Mouse (Mus musculus) stomach, embryonic 16.5 days (tissue): Measurements from ENCODE around the gene Slc7a4. TPM values are rescaled to one million over a fixed set of nuclear protein-coding genes. Genes with fewer than 3 reads are reported as not detected.
"Not testable (repeated sequence)": the region's sequence is repeated elsewhere in the genome, so short reads cannot be mapped to it uniquely, and the experiment has no call there.

ENCODE experiments used
- ATAC-seq: fragments of 200-750 bp; cut with Nextera tagmentation; 2 replicates; pipeline ENCODE4 v1.8.0; 2017; ENCODE audit warnings: moderate number of reproducible peaks, moderate TSS enrichment; ENCODE audit not compliant: insufficient read depth, low FRiP score
- H3K27ac ChIP-seq: fragments of 300-500 bp; sonication (generic); 2 replicates; pipeline ENCODE4 v1.5.1; 2014; ENCODE audit warnings: low read length
- H3K27me3 ChIP-seq: fragments of 300-500 bp; sonication (generic); 2 replicates; pipeline ENCODE4 v1.6.1; 2014; ENCODE audit warnings: low read length, control low read depth, mixed read lengths; ENCODE audit not compliant: control insufficient read depth, insufficient read depth
- H3K36me3 ChIP-seq: fragments of 300-500 bp; sonication (generic); 2 replicates; pipeline ENCODE4 v1.6.1; 2014; ENCODE audit warnings: low read length; ENCODE audit not compliant: control insufficient read depth, insufficient read depth
- H3K4me1 ChIP-seq: fragments of 300-500 bp; sonication (generic); 2 replicates; pipeline ENCODE4 v1.6.1; 2014; ENCODE audit warnings: low read length, control low read depth, mixed read lengths; ENCODE audit not compliant: control insufficient read depth, insufficient read depth
- H3K4me2 ChIP-seq: fragments of 300-500 bp; sonication (generic); 2 replicates; pipeline ENCODE4 v1.6.1; 2014; ENCODE audit warnings: low read depth, low read length, mixed read lengths
- H3K4me3 ChIP-seq: fragments of 300-500 bp; sonication (generic); replicated peaks from 2 replicates; pipeline ENCODE4 v1.5.1; 2014; ENCODE audit warnings: mild to moderate bottlenecking, low read length
- H3K9ac ChIP-seq: fragments of 300-500 bp; sonication (generic); 2 replicates; pipeline ENCODE4 v1.6.1; 2014; ENCODE audit warnings: low read length
- H3K9me3 ChIP-seq: fragments of 300-500 bp; sonication (generic); replicated peaks from 2 replicates; pipeline ENCODE4 v1.6.1; 2016; ENCODE audit warnings: low read length, control low read depth; ENCODE audit not compliant: control insufficient read depth
- WGBS: fragments of 180-500 bp; shearing (Covaris S2); extraction: QIAGEN DNeasy Blood & Tissue Kit; methylation state at CpG from one replicate; pipeline ENCODE4 v1.1.7; 2014; 5-methylcytosine and 5-hydroxymethylcytosine counted together
- polyA plus RNA-seq: library from polyadenylated mRNA; unstranded; fragments of >200 nt; fragmentation: Nextera tagmentation; extraction: Ambion mirVana; gene quantifications from 2 replicates; pipeline ENCODE4 v1.2.1, GENCODE M21; 2015

Slc7a4 gene
- polyA plus RNA-seq, 1 experiment from 2014 or later = 26.6 TPM

DNA sequence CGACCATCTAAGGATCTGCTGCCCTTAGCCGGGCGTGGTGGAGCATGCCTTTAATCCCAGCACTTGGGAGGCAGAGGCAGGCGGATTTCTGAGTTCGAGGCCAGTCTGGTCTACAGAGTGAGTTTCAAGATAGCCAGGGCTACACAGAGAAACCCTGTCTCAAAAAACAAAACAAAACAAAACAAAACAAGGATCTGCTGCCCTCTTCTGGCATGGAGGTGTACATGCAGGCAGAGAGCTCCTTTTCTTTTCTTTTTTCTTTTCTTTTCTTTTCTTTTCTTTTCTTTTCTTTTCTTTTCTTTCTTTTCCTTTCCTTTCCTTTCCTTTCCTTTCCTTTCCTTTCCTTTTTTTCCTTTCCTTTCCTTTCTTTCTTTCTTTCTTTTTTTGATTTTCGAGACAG lies 31.7 kb upstream of the Slc7a4 start:
- H3K27me3 ChIP-seq, H3K4me3 ChIP-seq, H3K27ac ChIP-seq, H3K9ac ChIP-seq, H3K4me2 ChIP-seq, H3K9me3 ChIP-seq, H3K36me3 ChIP-seq, H3K4me1 ChIP-seq, ATAC-seq: not testable (repeated sequence)
- 89% methylated on average over 6 of the region's 6 CpGs for WGBS

DNA sequence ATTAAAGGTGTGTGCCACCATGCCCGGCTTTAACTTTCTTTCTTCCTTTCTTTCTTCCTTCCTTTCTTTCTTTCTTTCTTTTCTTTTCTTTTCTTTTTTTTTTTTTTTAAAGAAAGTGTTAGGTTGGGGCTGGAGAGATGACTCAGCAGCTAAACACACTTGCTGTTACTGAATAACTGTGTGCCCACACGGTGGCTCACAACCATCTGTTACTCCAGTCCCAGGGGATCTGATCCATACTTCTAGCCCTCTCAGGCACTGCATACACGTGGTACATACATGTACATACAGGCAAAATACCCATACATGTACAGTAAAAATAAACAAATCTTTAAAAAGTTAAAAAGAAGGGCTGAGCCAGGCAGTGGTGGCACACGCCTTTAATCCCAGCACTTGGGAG lies 28.4 kb upstream of the Slc7a4 start:
- 68% methylated on average over 4 of the region's 4 CpGs for WGBS
- no peak overlapping the region for H3K4me2 ChIP-seq
- ATAC-seq = no peak
- H3K36me3 ChIP-seq = no peaks in the 10 kb centered on the region
- no peaks in the 10 kb centered on the region for H3K4me1 ChIP-seq
- no peak overlapping the region for H3K27ac ChIP-seq
- H3K9ac ChIP-seq = no peak overlapping the region
- no peak overlapping the region for H3K4me3 ChIP-seq
- H3K27me3 ChIP-seq = no peaks in the 10 kb centered on the region
- 0 out of 2 replicates have a peak, but pooled peaks cover 3% of the 10 kb centered on the region for H3K9me3 ChIP-seq

DNA sequence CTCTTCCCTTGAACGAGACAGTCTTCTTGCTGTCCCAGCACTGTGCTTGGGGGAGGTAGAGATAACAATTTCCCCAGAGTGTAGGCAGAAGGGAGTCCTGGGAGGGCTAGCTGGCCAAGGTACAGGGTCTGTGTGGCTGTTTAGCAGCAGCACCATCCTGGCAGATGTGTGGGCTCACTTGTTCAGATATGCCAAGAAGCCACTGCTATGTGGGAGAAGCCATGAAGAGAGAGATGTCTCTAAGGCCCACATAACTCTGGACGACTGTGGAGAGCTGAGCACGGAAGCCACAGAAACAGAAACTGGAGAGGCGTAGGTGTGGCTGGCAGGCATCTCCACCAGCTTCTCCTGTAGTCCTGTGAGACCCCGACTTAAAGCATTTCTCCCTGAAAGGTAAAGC lies 22.7 kb upstream of the Slc7a4 start:
- Histone ChIP-seq H3K27ac (no peak overlapping the region), H3K36me3 (no peaks in the 10 kb centered on the region), H3K27me3 (no peaks in the 10 kb centered on the region), H3K4me3 (no peak overlapping the region), H3K9ac (no peak overlapping the region), H3K9me3 (0 out of 2 replicates have a peak, but pooled peaks cover 3% of the 10 kb centered on the region), H3K4me2 (no peak overlapping the region), H3K4me1 (no peaks in the 10 kb centered on the region)
- 81% methylated on average over 5 of the region's 5 CpGs for WGBS
- no peak for ATAC-seq

DNA sequence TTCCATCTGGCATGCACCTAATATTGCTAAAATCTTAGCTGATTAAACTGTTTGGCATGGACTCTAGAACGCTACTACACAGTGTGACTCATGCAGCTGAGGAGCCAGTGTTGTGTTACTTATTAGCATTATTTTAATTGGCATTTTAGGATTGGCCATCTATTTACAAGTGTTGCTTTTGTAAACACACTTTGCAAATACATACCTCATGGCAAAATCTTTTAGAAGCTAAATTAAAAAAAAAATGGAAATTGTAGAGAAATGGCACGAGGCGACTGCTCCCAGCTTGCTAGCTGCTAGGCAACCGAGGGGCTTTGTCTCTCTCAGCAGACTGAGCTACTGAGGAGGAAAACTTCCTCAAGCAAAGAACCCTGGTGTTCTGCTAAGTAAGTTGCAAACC lies 21.9 kb upstream of the Slc7a4 start:
- H3K36me3 ChIP-seq = no peaks in the 10 kb centered on the region
- no peak for ATAC-seq
- 0 out of 2 replicates have a peak, but pooled peaks cover 3% of the 10 kb centered on the region for H3K9me3 ChIP-seq
- no peaks in the 10 kb centered on the region for H3K4me1 ChIP-seq
- H3K27ac ChIP-seq = no peak overlapping the region
- no peak overlapping the region for H3K4me2 ChIP-seq
- H3K9ac ChIP-seq = no peak overlapping the region
- 63% methylated on average over 4 of the region's 4 CpGs for WGBS
- H3K27me3 ChIP-seq = no peaks in the 10 kb centered on the region
- H3K4me3 ChIP-seq = no peak overlapping the region

DNA sequence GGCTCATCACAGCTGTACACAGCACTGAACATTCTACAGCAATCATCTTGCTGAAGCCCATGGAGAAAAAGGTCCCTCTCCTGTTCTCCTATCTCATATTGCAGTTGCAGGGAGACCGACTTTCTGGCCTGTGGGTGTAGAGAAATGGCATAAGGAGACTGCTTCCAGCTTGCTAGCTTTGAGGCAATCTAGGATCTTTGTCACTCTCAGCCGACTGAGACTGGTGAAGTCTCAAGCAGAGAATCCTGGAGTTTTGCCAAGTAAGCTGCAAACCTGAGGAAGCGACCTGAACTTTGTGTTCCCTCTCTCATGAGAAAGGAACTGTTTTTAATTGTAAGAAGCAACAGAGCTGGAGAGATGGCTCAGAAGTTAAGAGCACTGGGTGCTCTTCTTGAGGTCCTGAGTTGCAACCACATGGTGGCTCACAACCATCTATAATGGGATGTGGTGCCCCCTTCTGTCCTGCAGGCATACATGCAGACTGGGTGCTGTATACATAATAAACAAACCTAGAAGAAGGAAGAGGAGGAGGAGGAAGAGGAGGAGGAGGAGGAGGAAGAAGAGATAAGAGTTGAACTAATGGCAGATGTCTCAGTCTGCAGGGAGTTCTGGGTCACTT lies 18.0 kb upstream of the Slc7a4 start:
- WGBS = 54% methylated on average over 3 of the region's 3 CpGs

DNA sequence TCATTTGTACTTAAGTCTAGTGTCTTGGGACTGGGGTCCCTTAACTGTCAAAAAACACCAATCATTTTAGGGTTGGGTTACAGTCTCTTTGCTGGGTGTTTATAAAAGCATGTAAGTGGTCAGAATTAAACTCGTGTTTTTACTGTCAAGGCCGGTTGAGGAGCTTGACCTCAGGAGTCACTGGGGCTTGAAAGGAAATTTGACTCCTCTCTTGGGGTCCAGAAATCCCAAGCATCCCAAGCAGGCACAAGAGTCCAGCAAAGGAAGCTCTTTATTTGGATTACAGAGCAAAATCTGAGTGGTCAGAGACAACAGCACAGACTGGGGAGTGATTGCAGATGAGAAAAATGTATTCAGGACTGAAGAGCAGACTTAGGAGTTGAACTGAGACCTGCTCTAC lies 7.7 kb upstream of the Slc7a4 start:
- no peak overlapping the region for H3K4me2 ChIP-seq
- H3K36me3 ChIP-seq = no peaks in the 10 kb centered on the region
- no peak for ATAC-seq
- H3K27ac ChIP-seq = no peak overlapping the region
- H3K4me1 ChIP-seq = no peaks in the 10 kb centered on the region
- H3K27me3 ChIP-seq = no peaks in the 10 kb centered on the region
- H3K9me3 ChIP-seq = no peaks in the 10 kb centered on the region
- H3K9ac ChIP-seq = no peak overlapping the region
- 23% methylated on average over 2 of the region's 2 CpGs for WGBS
- H3K4me3 ChIP-seq = no peak overlapping the region

More for the DNA sequence above, 18.0 kb upstream of the Slc7a4 start:
- Histone ChIP-seq H3K9me3 (no peaks in the 10 kb centered on the region), H3K27me3 (no peaks in the 10 kb centered on the region), H3K27ac (no peak overlapping the region), H3K4me3 (no peak overlapping the region), H3K4me2 (no peak overlapping the region), H3K36me3 (no peaks in the 10 kb centered on the region), H3K9ac (no peak overlapping the region), H3K4me1 (no peaks in the 10 kb centered on the region)
- ATAC-seq = no peak

DNA sequence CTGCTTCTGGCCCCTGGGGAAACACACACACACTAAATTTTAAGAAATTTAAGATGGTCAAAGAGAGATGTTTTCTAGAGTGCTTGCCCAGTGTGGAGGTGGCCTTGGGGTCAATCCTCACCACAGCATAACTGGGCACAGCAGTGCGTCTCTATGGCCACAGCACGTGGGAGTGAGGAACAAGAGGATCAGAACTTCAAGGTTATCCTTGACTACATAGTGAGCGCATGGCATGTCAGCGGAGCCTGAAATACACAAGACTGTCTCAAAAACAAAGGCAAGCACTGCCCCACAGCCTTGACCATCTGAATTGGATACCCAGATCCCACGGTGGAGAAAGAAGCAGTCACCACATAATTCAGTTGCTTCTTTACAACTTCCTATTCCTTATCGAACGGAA lies 1.5 kb upstream of the Slc7a4 start:
- Histone ChIP-seq H3K4me3 (no peak overlapping the region), H3K4me1 (no peaks in the 10 kb centered on the region), H3K36me3 (no peaks in the 10 kb centered on the region), H3K27ac (no peak overlapping the region), H3K4me2 (no peak overlapping the region), H3K9ac (no peak overlapping the region), H3K9me3 (no peaks in the 10 kb centered on the region), H3K27me3 (no peaks in the 10 kb centered on the region)
- ATAC-seq = no peak
- 87% methylated on average over 7 of the region's 7 CpGs for WGBS

DNA sequence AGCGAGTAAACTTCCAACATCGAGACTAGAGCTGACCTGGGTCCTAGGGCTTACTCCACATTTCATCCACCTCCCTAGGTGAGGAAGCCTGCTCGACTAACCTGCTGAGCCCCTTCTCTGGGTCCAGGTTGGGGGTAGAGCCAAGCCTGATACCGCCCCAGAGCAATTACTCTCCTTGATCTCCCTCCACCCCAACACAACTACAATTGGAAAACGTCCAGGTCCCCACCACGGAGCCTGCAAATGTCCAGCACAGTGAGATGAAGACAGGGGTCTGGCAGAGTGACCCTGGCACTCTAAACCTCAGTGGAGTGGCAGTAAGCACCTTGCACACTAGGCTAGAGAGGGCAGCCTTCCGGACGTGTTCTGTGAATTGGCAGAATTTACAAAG lies 6.2 kb downstream of the Slc7a4 start:
- WGBS = 21% methylated on average over 8 of the region's 8 CpGs
- peaks cover 11% of the 10 kb centered on the region for H3K4me1 ChIP-seq
- H3K4me2 ChIP-seq = peak overlapping the region; percentile 88
- H3K4me3 ChIP-seq = peak overlapping the region; percentile 66
- no peaks in the 10 kb centered on the region for H3K27me3 ChIP-seq
- H3K36me3 ChIP-seq = no peaks in the 10 kb centered on the region
- H3K27ac ChIP-seq = 0 out of 2 replicates have a peak overlapping the region, but pooled peaks have one; percentile 51
- no peak for ATAC-seq
- H3K9ac ChIP-seq = peak overlapping the region; percentile 79
- H3K9me3 ChIP-seq = no peaks in the 10 kb centered on the region

DNA sequence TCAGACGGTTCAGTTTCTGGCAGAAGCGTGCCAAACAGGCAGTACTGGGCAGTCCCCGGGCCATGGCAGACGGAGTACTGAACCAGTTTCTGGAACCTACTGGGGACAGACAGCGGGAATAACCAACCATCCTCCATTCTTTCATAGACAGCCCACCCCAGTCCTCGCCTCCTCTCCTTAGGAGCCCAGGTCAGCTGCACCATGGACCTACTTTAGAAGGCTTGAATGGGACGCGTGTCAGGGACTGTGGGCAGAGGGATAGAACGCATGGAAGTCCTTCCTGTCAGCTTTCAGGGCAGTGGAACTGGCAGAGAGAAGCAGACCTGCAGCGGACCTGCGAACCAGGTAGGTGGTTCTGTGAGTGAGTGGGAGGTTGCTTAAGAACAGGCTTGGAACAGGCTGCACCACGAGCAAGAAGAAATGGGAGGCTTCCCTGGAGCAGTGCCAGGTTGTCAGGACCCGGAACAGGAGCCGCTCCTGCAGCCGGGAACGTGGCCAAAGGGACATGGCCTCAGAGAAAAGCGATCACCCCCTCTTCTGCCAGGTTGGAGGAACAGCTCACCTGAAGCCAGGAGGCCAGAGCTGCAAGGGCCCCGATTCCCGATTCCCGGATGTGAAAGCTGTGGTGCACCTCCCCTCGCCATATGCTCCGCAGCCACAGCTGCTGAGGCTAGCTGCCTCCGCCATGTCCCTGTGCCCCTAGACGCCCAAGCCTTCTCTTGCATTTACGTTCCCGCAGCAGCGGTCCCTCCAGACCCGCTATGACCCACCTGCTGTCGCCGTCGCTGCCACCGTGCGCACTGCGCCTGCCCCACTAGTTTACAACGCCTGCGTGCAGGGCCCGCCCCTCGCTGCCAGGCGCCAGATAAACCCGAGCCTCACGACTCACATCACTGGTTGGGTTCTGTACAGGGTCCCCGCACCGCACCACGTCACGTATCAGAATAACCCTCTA lies 6.9 kb downstream of the Slc7a4 start:
- peak overlapping the region; percentile 79 for H3K9ac ChIP-seq
- peak; percentile 79 for ATAC-seq
- H3K9me3 ChIP-seq = no peaks in the 10 kb centered on the region
- peak overlapping the region; percentile 88 for H3K4me2 ChIP-seq
- 13% methylated on average over 45 of the region's 45 CpGs for WGBS
- peaks cover 11% of the 10 kb centered on the region for H3K4me1 ChIP-seq
- H3K27me3 ChIP-seq = no peaks in the 10 kb centered on the region
- no peaks in the 10 kb centered on the region for H3K36me3 ChIP-seq
- H3K4me3 ChIP-seq = peak overlapping the region; percentile 66
- H3K27ac ChIP-seq = peak overlapping the region; percentile 51
